Mouse (Mus musculus): Measurements from ENCODE around the gene Gm20518. TPM values are rescaled to one million over a fixed set of nuclear protein-coding genes. Genes with fewer than 3 reads are reported as not detected.

Gene Gm20518
- total RNA-seq, 2 experiments from 2014 or later, result 0.29 to 0.36 TPM

DNA sequence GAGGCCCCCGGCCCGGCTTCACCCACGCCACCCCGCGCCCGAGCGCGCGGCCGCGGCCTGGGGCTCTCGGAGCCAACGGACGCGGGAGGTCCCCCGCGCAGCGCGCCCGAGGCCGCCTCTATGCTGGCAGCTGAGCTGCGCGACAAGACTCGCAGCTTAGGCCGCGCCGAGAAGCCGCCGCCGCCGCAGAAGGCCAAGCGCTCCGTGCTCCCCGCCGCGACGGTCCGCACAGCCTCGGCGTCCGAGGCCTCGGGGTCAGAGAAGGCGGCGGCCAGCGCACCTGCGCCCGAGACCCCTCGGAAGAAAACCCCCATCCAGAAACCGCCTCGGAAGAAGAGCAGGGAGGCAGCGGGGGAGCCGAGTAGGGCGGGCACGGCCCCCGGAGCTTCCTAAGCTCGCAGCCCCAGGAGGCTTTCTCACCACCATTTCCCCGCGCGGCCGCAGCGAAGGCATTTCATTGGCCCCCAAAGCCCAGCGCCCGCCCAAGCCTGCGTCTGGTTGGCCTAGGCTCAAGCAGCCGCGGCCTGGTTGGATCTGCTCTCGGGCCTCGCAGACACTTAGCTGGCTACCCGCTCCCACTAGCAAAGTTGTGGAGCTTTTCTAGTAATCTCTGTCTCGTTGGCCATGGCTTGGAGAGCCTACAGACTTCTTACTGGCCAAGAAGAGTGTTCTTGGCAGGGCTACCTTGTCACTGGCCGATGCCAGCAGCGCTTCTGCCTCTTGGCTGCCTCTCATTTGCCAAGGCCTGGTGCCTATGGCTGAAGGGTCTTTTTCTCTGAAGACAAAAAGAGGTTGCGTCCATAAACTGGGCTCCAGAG is 84.1 kb downstream of the Gm20518 start:
- peak; percentile 81 to 87 for DNase-seq (ENCODE audit: low spot score in 2 of 2)

DNA sequence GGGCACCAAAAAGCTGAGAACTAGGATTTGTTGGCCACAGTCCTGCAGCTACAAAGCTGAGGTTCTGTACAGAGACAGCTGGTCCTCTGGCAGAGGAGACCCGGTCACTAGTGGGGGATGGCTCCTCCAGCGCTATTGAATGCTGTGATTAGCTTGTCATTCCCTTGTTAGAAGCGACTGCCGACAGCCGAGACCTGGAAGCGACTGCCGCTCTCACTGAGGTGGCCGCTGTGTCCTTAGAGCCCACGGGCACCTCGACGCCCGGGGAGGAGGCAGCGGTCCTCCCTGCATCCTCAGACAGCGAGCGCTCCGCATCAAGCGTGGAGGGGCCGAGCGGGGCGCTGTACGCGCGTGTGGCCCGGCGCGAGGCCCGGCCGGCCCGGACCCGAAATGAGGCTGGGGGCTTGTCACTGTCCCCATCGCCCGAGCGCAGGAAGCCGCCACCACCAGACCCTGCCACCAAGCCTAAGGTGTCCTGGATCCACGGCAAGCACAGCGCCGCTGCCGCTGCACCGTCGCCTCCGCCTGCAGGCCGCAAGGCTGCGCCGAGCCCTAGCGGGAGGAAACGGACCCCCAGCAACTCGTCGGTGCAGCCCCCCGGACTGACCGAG is 84.8 kb downstream of the Gm20518 start:
- DNase-seq (ENCODE audit: low spot score in 2 of 2), result no peak

- DNase-seq (ENCODE audit: low spot score in 2 of 2), result no peak
These were observed 86.5 kb downstream of the Gm20518 start for GRCm38 (mm10) chr16:17804982-17805381.

DNA sequence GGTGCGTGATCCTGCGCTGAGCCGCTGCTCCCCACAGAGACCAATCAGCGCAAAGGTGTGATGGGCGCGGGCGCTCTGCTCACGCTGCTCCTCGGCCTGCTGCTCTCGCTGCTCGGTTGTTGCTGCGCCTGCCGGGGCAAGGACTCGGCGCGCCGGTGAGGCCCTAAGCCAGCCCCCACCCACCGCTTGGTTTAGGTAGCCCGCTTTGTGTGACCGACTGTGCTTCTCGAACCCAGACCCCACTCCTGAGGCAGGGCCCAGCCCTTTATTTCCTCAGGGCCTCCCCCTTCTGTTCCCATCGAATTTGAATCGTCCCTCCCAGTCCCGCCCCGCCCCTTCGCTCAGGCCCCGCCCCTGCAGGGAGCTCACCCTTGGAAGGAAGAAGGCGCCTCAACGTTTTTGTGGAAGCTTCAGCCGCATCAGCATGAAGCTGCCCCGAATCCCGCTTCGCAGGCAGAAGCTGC is 87.0 kb downstream of the Gm20518 start:
- DNase-seq (ENCODE audit: low spot score in 2 of 2), result peak in 1 of 2 experiments; percentile 32

DNA sequence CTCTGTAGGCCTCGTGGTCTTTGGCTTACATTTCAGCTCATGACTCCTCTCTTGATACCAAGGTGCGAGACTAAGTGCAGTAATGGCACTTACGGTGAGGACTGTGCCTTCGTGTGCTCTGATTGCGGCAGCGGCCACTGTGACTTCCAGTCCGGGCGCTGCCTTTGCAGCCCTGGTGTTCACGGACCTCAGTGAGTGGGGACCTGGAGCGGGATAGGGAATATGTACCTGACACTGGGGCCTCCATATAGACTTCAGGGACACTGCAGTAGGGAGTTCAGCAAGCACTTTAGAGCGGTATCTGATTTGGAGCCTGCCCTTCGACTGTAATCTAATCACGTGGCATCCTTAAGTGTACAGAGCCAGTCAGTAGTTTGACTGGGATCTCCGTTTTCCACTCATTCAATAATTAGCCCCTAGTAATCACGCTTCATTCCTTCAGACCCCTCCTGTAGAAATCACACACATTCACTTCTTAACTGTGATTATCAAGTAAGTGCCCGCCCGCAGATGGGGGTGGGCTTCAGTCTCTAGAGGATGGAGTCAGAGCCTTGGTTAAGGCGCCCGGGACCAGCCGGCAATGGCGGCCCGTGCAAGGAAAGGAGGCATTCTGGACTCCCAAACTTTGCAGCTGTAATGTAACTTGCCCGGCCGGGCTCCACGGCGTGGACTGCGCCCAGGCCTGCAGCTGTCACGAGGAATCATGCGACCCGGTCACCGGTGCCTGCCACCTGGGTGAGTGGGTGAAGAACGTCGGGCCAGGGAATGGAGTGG is 87.6 kb downstream of the Gm20518 start:
- no peak for DNase-seq (ENCODE audit: low spot score in 2 of 2)

DNA sequence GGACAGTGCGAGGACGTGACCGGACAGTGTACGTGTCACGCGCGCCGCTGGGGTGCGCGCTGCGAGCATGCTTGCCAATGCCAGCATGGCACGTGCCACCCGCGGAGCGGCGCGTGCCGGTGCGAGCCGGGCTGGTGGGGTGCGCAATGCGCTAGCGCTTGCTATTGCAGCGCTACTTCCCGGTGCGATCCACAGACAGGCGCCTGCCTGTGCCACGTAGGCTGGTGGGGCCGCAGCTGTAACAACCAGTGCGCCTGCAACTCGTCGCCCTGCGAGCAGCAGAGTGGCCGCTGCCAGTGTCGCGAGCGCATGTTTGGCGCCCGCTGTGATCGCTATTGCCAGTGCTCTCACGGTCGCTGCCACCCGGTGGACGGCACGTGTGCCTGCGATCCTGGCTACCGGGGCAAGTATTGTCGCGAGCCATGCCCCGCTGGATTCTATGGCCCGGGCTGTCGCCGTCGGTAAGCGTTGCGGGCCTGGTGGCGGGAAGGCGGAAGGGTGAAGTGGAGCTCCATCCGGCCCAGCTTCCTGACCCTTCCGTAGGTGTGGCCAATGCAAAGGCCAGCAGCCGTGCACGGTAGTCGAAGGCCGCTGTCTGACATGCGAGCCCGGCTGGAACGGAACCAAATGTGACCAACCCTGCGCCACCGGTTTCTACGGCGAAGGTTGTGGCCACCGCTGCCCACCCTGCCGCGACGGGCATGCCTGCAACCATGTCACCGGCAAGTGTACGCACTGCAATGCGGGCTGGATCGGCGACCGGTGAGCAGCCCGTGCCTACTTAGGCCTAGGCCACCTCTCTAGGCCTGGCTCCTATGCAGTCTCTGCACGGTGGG is 88.4 kb downstream of the Gm20518 start:
- no peak for DNase-seq (ENCODE audit: low spot score in 2 of 2)

- DNase-seq (ENCODE audit: low spot score in 2 of 2), result no peak
These were observed 89.0 kb downstream of the Gm20518 start for GRCm38 (mm10) chr16:17802456-17802838.

DNA sequence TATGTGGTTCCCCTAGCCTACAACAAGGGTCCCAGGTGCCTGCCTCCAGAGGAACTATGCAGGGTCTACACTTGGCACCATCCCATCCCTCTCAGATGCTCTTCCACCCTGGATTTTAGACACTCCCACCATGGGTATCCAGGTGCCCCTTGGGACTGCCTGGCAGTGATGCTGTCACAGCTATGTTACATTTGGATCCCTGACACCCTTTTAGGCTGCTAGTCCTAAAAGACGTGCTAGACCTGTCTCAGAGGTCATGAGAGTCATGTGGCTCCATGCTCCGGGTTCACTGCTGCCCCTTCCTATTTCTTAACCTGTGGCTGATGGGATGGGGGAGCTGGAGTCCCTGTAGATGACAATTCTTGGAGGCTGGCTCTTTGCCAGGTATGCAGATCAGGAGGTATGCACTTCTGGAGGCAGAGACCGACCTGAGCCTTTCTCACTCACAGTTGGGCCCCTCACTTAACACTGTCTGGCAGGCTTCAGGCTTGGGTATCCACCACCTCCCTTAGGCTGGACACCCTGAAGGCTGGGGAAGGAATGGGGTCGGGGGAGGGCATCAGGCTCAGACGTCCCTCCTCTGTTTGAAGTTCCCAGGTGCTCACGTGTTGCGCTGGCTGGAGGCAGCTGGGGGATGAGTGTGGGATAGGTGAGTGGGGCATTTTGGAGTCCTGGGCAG is 89.6 kb downstream of the Gm20518 start:
- DNase-seq (ENCODE audit: low spot score in 2 of 2), result no peak

- no peak for DNase-seq (ENCODE audit: low spot score in 2 of 2)
These were observed 91.9 kb downstream of the Gm20518 start for GRCm38 (mm10) chr16:17799584-17799983.

- DNase-seq (ENCODE audit: low spot score in 2 of 2), result peak; percentile 67 to 82
These were observed 92.9 kb downstream of the Gm20518 start for GRCm38 (mm10) chr16:17798321-17799180.

DNA sequence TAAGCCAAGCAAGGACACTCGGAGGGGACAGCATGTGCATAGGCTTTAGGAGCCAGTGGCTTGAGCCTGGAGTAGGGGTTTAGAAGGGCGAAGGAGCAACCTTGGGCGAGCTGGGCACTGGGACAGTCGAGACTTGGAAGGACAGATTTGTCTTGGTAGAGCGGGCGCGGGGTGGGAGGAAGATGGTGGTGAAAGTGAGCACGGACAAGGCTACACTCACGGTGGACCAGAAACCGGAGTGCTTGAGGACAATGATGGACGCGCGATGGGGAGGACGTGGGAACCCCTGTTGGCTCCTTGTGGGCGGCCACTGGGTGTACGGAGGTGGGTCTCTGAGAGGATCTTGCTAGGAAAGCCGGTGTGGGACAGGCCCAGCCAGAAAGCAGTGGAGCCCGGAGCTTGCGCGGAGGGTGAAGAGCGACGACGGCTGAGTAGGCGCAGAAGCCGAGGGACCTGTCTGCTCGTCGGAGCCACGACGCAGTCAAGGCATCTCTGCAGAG is 93.6 kb downstream of the Gm20518 start:
- DNase-seq (ENCODE audit: low spot score in 2 of 2), result peak in 1 of 2 experiments; percentile 48

DNA sequence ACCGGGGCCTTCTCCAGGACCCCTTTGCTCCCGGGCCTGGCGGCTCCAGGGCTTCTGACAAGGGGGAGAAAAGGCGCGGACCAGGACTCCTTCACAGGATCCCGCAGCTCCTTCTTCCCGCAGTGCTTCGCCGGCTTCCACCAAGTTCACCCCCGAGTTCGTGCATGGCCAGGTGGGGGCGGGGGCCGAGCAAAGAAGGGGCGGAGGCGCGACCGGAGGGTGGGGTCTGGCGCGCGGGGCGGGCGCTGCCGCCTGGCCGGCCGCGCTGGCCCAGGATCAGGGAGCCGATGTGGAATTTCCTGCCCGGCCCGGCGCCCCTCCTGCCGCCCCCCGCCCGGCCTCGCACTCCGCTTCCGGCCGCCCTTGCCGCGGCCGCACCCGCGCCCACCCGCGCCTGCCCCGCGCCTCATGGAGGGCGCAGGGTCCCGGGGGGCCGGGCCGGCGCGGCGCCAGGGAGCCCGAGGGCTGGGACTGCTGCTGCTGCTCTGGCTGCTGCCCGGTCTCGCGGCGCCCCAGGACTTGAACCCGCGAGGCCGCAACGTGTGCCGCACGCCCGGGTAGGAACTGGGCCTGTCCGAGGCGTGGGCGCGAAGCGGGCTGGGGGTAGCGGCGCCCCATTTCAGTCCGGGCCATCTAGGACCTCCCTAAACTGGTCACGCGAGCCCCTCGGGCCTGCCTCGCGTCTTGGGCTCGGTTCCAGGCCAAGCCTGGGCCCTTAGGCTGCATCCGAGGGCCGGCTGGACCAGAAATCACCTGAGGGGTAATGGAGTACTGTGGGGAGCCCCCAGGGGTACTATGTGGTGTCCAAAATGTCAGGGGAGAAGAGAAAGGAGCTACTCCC is 94.3 kb downstream of the Gm20518 start, which contains the start of gene Scarf2:
Scarf2 (plus strand) TSS at position 312 of the 841 bp plus-strand sequence.
- DNase-seq (ENCODE audit: low spot score in 2 of 2), result peak; percentile 67 to 80

DNA sequence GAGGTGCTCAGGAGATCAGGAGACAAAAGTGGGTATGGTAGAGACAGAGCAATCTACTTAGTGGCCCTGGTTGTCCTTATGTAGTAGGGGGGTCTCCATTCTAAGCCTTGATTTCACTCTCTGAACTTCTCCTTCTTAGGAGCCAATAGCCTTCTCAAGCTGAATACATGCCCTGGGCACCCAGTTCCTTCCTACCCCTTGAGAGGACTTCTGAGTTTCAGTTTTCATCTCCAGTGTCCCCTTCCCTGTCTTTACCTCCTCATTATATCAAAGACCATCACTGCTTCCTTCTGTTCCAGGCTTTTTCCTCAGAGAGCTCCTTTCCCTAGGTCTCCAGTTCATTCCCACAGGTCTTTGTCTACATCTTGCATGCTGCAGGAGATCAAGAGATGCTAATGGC is 95.0 kb downstream of the Gm20518 start:
- DNase-seq (ENCODE audit: low spot score in 2 of 2), result no peak

- no peak for DNase-seq (ENCODE audit: low spot score in 2 of 2)
These were observed 95.8 kb downstream of the Gm20518 start for GRCm38 (mm10) chr16:17795643-17796042.

- DNase-seq (ENCODE audit: low spot score in 2 of 2), result no peak
These were observed 97.4 kb downstream of the Gm20518 start for GRCm38 (mm10) chr16:17794047-17794446.

GRCm38 (mm10) chr16:17792728-17793127 is 98.7 kb downstream of the Gm20518 start:
- no peak for DNase-seq (ENCODE audit: low spot score in 2 of 2)

GRCm38 (mm10) chr16:17785337-17785736 is 106.1 kb downstream of the Gm20518 start:
- DNase-seq (ENCODE audit: low spot score in 2 of 2), result no peak
